ENCODE assay signal across 30 mouse cellular contexts in genomic region chrX:170677680-170678079, GRCm38 (mm10). TPM values are rescaled to one million over a fixed set of nuclear protein-coding genes. Genes with fewer than 3 reads are reported as not detected.
DNase-seq lines count a peak whose midpoint lies in the region; ATAC-seq and TF ChIP-seq lines count a peak whose summit lies in the region.
"Had no signal": no experiment of that assay in that cellular context is flagged by ENCODE, and none has a peak within 500 bp of the region (broad histone marks: within the 10 kb centered on the region; RNA-seq: fewer than 3 reads in every experiment).

No protein-coding gene starts in this region.

- intact Hi-C loops in gastrocnemius, adult 2 months (cut with DNase I): no loop called here

- 98% methylated on average over 40 of the region's 53 CpGs for WGBS in midbrain, embryonic 11.5 days
- WGBS in midbrain, embryonic 16.5 days: 98% methylated on average over 43 of the region's 53 CpGs

- ATAC-seq in midbrain, embryonic 11.5 days (ENCODE audit: low FRiP score): 0 out of 2 replicates have a peak, but pooled peaks have one; percentile 12
- no peak for ATAC-seq in midbrain, embryonic 16.5 days
- ATAC-seq: activated CD4-positive, CD25-positive, alpha-beta regulatory T cell, adult 4 months; CD4-positive, CD25-positive, alpha-beta regulatory T cell, adult 4 months; forebrain, embryonic 13.5 days; forebrain, embryonic 16.5 days; hindbrain, embryonic 16.5 days had no signal

- H3K27ac ChIP-seq in gastrocnemius, adult 2 months: no peak overlapping the region
- no peak overlapping the region for H3K27ac ChIP-seq in midbrain, embryonic 11.5 days (ENCODE audit: low read depth, low read length)
- no peak overlapping the region for H3K27ac ChIP-seq in midbrain, embryonic 16.5 days (ENCODE audit: low read length)
- H3K27ac ChIP-seq: forebrain, embryonic 10.5 days; forebrain, embryonic 13.5 days; heart, embryonic 15.5 days; hindbrain, embryonic 10.5 days; hindbrain, embryonic 13.5 days had no signal

- no peaks in the 10 kb centered on the region for H3K4me1 ChIP-seq in midbrain, embryonic 11.5 days (ENCODE audit: control insufficient read depth, insufficient read depth, low read length)
- H3K4me1 ChIP-seq in midbrain, embryonic 16.5 days (ENCODE audit: control insufficient read depth, insufficient read depth, low read length): no peaks in the 10 kb centered on the region
- H3K4me1 ChIP-seq: forebrain, embryonic 10.5 days; forebrain, embryonic 13.5 days; heart, embryonic 12.5 days; heart, embryonic 15.5 days; hindbrain, embryonic 10.5 days; hindbrain, embryonic 13.5 days had no signal

- peaks cover 16% of the 10 kb centered on the region for H3K36me3 ChIP-seq in midbrain, embryonic 11.5 days (ENCODE audit: control insufficient read depth, insufficient read depth, low read length)
- peaks cover 18% of the 10 kb centered on the region for H3K36me3 ChIP-seq in midbrain, embryonic 16.5 days (ENCODE audit: control insufficient read depth, insufficient read depth, low read length)

- TF ChIP-seq CTCF in gastrocnemius, adult 2 months (IDR thresholded peaks at IDR 0.05): no peak

- H3K9ac ChIP-seq in midbrain, embryonic 11.5 days (ENCODE audit: low read length): no peak overlapping the region
- no peak overlapping the region for H3K9ac ChIP-seq in midbrain, embryonic 16.5 days (ENCODE audit: low read depth, low read length)
- H3K9ac ChIP-seq: forebrain, embryonic 13.5 days; heart, embryonic 12.5 days; heart, embryonic 15.5 days; hindbrain, embryonic 13.5 days had no signal

- no peak overlapping the region for H3K4me3 ChIP-seq in gastrocnemius, adult 2 months
- H3K4me3 ChIP-seq in midbrain, embryonic 11.5 days (ENCODE audit: low read depth, low read length): no peak overlapping the region
- no peak overlapping the region for H3K4me3 ChIP-seq in midbrain, embryonic 16.5 days (ENCODE audit: low read depth, low read length)
- H3K4me3 ChIP-seq: forebrain, embryonic 10.5 days; forebrain, embryonic 13.5 days; heart, embryonic 12.5 days; heart, embryonic 15.5 days; hindbrain, embryonic 13.5 days had no signal

- no peaks in the 10 kb centered on the region for H3K27me3 ChIP-seq in midbrain, embryonic 11.5 days (ENCODE audit: control insufficient read depth, insufficient read depth, low read length)
- no peaks in the 10 kb centered on the region for H3K27me3 ChIP-seq in midbrain, embryonic 16.5 days (ENCODE audit: control insufficient read depth, insufficient read depth, low read depth, low read length)
- H3K27me3 ChIP-seq: forebrain, embryonic 13.5 days; heart, embryonic 12.5 days; heart, embryonic 15.5 days; hindbrain, embryonic 13.5 days had no signal

- H3K9me3 ChIP-seq in midbrain, embryonic 11.5 days (ENCODE audit: control insufficient read depth, low read length): peaks cover 41% of the 10 kb centered on the region
- H3K9me3 ChIP-seq in midbrain, embryonic 16.5 days (replicated peaks; ENCODE audit: control insufficient read depth, low read length, poor library complexity, severe bottlenecking): peaks cover 41% of the 10 kb centered on the region

- DNase-seq in gastrocnemius, adult 2 months: peak; percentile 18
- DNase-seq in gastrocnemius, adult 18-20 months (ENCODE audit: low spot score): no peak
- no peak for DNase-seq in midbrain, embryonic 11.5 days (ENCODE audit: low spot score, missing footprints)
- DNase-seq in testis, postnatal 10 days (ENCODE audit: low spot score): peak; percentile 42
- DNase-seq in testis, postnatal 14 days (ENCODE audit: low spot score): no peak
- no peak for DNase-seq in spleen, postnatal 10 days (ENCODE audit: low spot score in 2 of 2)
- DNase-seq: adrenal gland, adult 8-10 months; cerebellum, adult 11-12 months; cerebellum, adult 8-10 months; cerebellum, postnatal 10 days; gastrocnemius, postnatal 25 days; heart, adult 18-20 months; heart, postnatal 10 days; heart, postnatal 36 days had no signal

- no peak overlapping the region for H3K4me2 ChIP-seq in midbrain, embryonic 11.5 days
- H3K4me2 ChIP-seq in midbrain, embryonic 16.5 days (ENCODE audit: low read length): no peak overlapping the region
- H3K4me2 ChIP-seq: forebrain, embryonic 13.5 days; heart, embryonic 12.5 days; heart, embryonic 15.5 days; hindbrain, embryonic 13.5 days had no signal

RNA-seq across cellular contexts. Expression of gene Asmt, which starts 5.2 kb away (rescaled TPM):
- not detected for total RNA-seq in gastrocnemius, adult 2 months (2021)
- not detected for total RNA-seq in gastrocnemius, adult 18-20 months (2021)
- not detected in 2 replicates for polyA plus RNA-seq in midbrain, embryonic 11.5 days (2014; fragmentation: Nextera tagmentation; extraction: Ambion mirVana)
- polyA plus RNA-seq in midbrain, embryonic 16.5 days (2015; fragmentation: Nextera tagmentation; extraction: Ambion mirVana): not detected in 2 replicates
- total RNA-seq: adrenal gland, adult 8-10 months; gastrocnemius, adult 8-10 months; gastrocnemius, postnatal 25 days; heart, adult 18-20 months; heart, postnatal 10 days; heart, postnatal 36 days had no signal
- polyA plus RNA-seq: activated CD4-positive, CD25-positive, alpha-beta regulatory T cell, adult 4 months; C2C12; CD4-positive, CD25-positive, alpha-beta regulatory T cell, adult 4 months; embryonic facial prominence, embryonic 11.5 days; embryonic facial prominence, embryonic 14.5 days; forebrain, embryonic 10.5 days; forebrain, embryonic 13.5 days; forebrain, embryonic 16.5 days; gonadal fat pad, adult 2 months; heart, embryonic 12.5 days; heart, embryonic 15.5 days; hindbrain, embryonic 10.5 days; hindbrain, embryonic 13.5 days; hindbrain, embryonic 16.5 days had no signal

Comparison
In these comparisons a context has a peak if more than half of its experiments do, and no peak if none do; other contexts are left out.
1. DNase-seq: peak in gastrocnemius, adult 2 months (single experiment) and testis, postnatal 10 days (single experiment); none in gastrocnemius, adult 18-20 months (single experiment), midbrain, embryonic 11.5 days (single experiment), testis, postnatal 14 days (single experiment) and spleen, postnatal 10 days (0 of 2).